Mouse (Mus musculus): Measurements from ENCODE around the gene Asb6.

Gene Asb6

DNA sequence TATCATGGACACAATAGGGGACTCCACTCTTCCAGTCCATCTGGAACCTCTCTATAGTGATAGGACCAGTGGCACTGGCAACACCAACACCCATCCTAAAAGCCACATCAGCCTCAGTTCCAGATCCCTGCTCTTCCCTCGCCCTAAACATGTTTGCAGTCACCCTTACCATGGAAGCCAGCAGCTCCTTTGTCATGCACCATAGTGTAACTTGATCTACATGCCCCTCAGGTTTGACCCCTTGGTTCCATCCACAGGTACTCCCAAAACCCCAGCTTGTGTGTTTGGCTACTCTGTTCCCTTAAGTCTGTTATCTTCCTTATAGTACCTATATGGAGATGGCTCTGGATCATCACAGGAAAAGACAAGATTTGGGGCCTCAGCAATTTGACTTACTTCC lies 13.8 kb downstream of the Asb6 start:
- TF ChIP-seq GATA4 (IDR thresholded peaks at IDR 0.05; ENCODE audit: insufficient replicate concordance, low read length) = no peak

DNA sequence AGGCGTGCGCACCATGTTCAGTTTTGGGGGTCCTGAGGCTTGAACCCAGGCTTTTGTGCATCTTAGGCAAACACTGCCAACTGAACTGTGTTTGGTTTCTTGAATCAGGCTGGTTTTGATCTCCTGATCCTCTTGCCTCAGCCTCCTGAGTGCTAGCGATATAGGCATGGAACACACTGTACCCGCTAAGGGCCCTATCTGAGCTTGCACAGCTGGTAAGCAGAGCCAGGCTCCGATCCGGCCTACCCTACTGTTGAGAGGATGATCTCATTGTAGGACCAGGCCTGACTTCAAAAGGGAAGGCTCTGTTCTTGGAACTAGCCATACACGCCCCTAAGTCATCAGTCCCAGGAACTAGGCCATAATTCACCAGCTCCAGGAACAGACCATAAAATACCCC lies 19.6 kb downstream of the Asb6 start:
- no peak for TF ChIP-seq GATA4 (IDR thresholded peaks at IDR 0.05; ENCODE audit: insufficient replicate concordance, low read length)

DNA sequence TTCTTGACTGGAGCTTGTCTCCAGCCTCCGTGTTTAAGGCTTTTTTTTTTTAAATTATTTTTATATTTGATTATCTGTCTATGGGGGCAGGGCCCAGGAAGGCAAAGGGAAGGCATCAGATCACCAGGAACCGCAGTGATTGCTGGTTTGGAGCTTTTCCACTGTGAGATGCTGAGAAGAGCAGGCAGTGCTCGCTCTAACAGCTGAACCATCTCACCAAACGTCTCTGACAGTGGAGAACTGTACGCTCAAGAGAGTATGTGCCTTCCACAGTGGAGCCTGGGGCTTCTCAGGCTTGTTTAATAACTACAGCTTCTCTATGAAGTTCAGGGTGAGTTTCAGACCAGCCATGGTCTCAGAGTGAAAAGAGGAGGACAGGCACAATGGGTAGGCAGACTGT lies 20.6 kb downstream of the Asb6 start:
- TF ChIP-seq GATA4 (IDR thresholded peaks at IDR 0.05; ENCODE audit: insufficient replicate concordance, low read length) = no peak

DNA sequence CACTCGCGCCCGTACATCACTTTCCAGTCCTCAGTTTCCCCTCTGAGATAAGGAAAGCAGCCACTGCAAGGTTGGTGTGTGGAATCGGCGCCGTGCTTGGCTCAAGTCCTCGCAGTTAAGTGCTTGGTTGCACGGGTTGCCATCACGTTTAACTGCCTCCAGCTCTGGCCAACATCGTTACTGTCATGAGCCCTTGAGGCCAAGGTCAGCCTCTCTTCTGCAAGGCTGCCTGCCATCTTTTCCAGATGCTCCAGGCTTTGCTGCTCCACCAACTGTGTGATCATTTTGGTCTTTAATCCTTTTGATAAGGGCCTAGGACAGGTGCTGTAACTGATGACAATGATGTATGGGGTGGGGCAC lies 21.9 kb downstream of the Asb6 start:
- TF ChIP-seq GATA4 (IDR thresholded peaks at IDR 0.05; ENCODE audit: insufficient replicate concordance, low read length) = no peak

DNA sequence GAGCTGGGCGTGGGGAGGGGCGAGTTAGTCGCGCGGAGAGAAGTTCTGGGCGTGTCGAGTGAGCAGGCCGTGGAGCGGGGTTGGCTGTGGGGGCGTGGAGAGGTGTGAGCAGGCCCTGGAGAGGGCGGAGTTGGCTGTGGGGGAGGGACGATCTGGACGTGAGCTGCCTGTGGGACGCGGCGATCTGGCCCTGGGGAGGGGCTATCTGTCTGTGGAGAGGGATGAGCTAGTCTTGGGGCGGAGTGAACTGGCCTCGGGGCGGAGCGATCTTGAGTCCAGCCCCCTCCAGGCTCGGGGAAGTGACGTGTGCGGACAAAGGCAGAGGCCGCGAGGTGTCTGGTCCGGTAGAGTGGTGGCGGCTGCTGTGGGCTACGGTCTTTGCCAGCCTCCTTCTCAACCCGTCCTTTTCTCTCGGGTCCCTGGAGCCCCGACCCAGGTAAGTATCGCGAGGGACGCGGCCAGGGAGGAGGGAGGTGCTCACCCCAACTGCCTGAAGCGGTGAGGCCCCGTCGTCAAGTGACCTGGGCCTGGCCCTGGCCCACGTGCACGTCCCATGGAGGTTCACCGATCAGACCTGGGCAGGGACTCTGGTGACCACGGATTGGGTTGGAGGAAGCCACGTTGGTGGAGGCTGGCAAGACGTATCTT lies 22.4 kb downstream of the Asb6 start, which contains the start of gene Ntmt1:
Gene Ntmt1 (plus strand): TSS at position 179 of the 648 bp plus-strand sequence.
- no peak for TF ChIP-seq GATA4 (IDR thresholded peaks at IDR 0.05; ENCODE audit: insufficient replicate concordance, low read length)

DNA sequence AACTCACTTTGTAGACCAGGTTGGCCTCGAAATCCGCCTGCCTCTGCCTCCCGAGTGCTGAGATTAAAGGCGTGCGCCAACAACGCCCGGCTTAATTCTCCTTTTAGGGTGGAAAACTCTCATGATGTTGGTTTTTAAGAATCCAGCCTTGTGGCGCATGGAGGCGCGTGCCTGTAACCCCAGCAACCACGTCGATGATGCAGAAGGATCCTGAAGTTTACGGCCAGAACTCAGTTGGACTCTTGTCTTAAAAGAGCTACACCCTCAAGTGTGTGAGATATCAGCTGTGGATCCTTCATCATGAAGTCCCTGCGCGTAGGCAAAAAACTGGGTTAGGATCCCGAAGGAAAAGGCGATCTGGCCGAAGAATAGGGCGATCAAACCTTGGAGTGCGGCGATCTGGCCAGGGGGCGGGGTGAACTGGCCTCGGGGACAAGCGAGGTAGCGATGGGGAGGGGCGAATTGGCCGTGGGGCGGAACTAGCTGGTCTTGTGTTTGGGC lies 22.9 kb downstream of the Asb6 start:
- no peak for TF ChIP-seq GATA4 (IDR thresholded peaks at IDR 0.05; ENCODE audit: insufficient replicate concordance, low read length)

DNA sequence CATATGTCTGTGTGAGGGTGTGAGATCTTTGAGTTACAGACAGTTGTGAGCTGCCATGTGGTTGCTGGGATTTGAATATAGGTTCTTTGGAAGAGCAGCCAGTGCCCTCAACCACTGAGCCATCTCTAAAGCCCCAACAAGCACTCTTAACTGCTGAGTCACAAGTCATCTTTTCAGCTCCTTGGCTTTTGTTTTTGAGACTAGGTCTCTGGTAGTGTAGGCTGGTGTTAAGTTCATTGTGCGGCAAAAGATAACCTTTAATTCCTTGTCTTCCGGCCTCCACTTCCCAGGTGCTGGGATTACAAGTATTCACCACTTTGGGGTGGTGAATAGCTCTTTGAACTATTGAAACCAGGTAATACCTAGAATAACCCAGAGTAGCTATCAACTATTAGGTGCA lies 24.1 kb downstream of the Asb6 start:
- TF ChIP-seq GATA4 (IDR thresholded peaks at IDR 0.05; ENCODE audit: insufficient replicate concordance, low read length) = no peak

DNA sequence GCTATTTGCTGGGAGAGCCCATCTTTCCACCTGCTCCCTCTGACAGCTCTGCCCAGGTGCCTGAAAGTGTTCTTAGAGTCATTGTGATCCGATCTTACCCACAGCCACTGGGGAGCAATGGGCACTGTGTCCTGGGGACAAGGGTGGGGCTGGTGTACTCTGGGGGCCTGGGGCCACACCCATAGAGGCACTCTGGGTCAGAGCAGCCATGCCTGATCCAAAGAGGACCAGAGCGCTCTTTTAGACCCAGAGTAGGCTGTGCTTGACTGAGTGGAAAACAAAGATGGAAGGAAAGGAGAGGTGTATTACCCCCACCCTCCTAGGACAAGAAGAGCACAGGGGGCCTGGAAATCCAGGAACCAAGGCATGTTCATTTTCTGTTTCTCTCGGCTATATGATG lies 26.5 kb downstream of the Asb6 start, which contains the start of gene 1700001O22Rik:
Gene 1700001O22Rik (minus strand): TSS at position 58 of the 400 bp plus-strand sequence.
- no peak for TF ChIP-seq GATA4 (IDR thresholded peaks at IDR 0.05; ENCODE audit: insufficient replicate concordance, low read length)

DNA sequence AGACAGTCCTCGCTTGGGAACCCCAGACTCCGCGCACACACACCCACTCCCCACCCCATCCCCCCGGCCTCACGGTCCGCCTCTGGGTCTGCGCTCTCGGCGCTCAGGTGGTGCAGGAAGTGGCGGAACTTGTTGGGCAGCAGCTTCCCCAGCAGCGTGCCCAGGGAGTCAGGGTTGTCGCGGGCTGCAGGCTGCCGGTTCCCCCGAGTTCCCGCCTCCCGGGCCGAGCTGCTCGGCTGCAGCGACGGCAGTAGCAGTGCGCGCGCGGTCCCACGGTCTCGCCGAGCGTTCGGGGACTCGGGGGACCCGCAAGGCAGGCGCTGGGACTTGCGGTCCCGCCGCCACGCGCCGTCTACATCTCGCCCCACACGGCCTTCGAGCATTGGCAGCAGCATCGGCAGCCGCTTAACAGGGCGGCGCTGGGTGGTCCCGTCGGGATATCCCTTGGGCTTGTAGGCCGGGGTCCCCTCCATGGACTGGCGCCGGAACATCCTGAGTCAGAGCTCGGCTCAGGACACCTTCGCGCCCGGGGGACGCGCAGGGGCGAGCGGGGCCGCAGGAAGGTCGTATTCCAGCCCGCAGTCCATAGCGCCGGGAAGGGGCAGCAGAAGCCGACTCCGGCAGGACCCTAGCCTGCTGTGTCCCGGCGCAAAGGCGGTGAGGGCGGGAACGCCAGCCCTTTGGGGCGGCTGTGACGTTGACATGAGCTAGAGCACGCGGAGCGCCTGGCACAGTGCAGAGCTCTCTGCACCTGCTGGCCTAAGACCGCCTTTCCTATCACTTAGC lies 28.9 kb downstream of the Asb6 start:
- TF ChIP-seq GATA4 (IDR thresholded peaks at IDR 0.05; ENCODE audit: insufficient replicate concordance, low read length) = no peak

DNA sequence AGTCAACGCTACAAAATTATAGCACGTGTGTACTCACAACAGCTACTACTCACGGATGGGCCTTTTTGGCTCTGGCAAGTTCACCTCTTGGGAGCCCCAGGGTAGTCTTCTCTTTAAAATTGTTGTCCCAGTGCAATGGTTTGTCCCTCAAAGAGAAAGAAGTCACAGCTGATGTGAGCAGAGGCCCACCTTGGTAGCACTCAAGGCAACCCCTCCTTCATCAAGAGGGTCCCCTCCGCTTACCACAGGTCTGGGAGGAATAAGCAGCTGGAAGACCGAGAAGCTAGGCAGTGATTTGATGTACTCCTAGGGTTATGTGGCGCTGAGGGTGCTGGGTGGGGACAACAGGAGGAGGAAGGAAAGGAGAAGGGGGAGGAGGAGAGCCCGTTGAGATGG lies 29.5 kb downstream of the Asb6 start:
- TF ChIP-seq GATA4 (IDR thresholded peaks at IDR 0.05; ENCODE audit: insufficient replicate concordance, low read length) = no peak

DNA sequence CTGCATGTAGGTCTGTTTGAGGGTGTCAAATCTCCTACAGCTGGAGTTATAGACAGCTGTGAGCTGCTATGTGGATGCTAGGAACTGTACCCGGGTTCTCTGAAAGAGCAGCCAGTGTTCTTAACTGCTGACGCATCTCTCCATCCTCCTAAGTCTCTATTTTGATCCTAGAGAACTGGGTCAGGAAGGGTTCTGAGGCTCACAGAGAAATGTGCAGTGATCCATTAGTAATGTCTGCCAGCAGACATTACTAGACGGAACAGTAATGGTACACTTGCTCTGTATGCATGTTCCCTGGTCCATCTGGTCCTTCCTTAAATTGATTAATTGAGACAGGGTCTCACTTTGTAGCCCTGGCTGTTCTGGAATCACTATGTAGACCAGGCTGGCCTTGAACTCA lies 30.7 kb downstream of the Asb6 start:
- no peak for TF ChIP-seq GATA4 (IDR thresholded peaks at IDR 0.05; ENCODE audit: insufficient replicate concordance, low read length)

DNA sequence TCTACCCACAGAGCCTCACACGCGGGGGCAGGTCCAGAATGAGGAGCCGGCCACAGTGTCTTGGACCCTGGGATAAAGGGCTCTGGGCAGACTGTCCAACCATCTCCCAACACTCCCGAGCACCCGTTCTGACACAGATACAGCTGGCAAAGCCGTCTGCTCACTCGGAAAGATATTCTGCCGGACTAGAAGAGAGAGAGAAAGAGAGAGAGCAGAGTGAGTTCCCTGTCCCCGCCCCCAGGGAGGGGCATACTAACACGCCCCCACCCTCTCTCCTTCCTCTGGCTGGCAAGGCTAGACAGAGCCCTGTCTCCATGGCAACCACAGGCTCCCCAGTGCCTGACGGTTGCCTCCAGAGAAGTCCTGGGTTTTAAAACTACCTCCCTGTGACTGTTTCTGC lies 33.8 kb downstream of the Asb6 start:
- TF ChIP-seq GATA4 (IDR thresholded peaks at IDR 0.05; ENCODE audit: insufficient replicate concordance, low read length) = no peak

DNA sequence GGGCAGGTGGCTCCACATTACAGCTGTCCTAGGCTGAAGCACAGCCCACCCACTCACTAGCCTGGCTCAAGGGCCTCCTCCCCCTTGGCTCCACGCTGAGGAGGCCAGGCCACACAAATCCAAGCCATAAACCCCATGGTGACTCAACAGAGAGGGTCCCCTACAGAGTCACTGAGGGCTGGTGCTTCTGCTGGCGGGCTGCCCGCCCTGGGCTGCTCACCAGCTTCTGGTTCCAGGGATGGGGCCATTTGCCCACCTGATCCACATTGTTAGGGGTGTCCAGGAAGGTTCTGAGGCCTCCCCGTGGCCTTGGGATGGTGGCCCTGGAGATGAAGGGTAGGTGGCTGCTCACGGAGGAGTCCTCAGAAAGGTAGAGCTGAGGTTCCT lies 34.3 kb downstream of the Asb6 start:
- no peak for TF ChIP-seq GATA4 (IDR thresholded peaks at IDR 0.05; ENCODE audit: insufficient replicate concordance, low read length)

DNA sequence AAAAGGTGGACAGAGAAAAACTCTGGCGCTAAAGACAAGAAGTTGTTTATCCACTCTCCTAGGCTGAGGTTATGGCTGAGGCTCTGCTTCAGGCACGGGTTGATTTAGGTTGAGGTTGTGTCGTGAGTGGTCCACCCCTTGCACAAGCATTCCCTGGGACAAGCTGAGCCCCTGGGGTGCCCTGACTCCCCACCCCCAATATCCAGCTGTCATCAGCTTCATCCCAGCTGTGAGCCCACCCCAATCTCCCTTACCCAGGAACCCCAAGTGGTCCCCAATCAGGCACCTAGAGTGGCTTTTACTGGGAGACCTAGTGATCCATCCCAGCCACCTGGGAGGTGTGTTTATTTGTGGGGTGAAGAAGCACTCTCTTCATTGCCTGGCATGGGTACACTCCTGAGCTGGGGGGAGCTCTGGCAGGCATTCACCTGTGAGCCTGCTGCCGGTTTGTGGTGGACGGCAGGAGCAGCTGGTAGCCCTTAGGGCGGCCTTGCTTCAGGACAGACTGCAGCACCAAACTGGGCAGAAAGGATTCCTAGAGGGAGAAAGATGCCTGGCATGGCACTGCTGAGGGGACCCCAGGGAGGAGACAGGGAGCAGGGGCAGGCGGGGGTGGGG lies 34.8 kb downstream of the Asb6 start:
- no peak for TF ChIP-seq GATA4 (IDR thresholded peaks at IDR 0.05; ENCODE audit: insufficient replicate concordance, low read length)

DNA sequence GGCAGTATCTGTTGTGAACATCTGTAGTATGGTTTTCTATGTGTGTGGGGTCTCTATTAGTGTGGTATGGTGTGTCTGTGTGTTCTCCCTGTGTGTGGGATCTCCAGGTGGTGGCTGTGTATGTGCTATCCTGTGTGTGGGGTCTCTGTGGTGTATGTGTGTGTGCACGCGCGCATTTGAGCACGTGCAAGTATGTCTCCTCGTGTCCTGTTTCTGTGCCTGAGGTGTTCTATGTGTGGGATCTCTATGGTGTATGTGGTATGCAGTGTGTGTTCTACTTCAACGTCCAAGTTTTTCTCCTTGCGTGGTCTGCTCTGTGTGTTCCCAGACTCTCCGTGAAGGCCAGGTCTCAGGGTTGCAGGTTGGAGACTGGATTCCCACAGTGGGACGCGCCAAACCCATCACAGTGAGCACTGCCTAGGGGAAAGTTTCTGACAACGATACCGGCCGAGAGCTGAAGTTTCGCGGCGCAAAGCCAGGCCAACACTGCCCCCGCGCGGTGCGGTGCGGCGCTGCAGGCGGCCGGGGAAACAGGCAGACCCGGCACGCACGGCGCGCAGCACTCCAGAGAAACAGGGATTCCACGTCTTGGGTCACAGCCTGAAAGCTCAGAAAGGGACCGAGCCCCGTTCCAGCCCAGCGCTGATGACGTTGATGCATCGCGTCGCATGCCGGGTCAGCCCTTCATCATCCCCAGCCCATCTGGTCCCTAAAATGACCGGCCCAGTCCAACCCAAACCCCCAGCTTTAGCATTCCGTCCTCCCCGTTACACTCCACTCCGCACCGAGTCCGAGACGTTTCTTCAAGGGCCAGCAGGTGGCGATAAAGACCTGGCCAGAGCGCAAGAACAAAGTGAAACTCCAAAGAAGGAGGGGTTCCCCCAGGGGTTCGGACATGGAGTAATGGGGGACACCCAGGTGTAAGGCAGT lies 35.7 kb downstream of the Asb6 start:
- peak; percentile 19; the same call in 1 of the 2 replicates for TF ChIP-seq GATA4 (IDR thresholded peaks at IDR 0.05; ENCODE audit: insufficient replicate concordance, low read length)
